Mouse (Mus musculus): ENCODE results near the gene Zswim7.
"Not testable (repeated sequence)": the region's sequence is repeated elsewhere in the genome, so short reads cannot be mapped to it uniquely, and the experiment has no call there.

The Zswim7 gene

DNA sequence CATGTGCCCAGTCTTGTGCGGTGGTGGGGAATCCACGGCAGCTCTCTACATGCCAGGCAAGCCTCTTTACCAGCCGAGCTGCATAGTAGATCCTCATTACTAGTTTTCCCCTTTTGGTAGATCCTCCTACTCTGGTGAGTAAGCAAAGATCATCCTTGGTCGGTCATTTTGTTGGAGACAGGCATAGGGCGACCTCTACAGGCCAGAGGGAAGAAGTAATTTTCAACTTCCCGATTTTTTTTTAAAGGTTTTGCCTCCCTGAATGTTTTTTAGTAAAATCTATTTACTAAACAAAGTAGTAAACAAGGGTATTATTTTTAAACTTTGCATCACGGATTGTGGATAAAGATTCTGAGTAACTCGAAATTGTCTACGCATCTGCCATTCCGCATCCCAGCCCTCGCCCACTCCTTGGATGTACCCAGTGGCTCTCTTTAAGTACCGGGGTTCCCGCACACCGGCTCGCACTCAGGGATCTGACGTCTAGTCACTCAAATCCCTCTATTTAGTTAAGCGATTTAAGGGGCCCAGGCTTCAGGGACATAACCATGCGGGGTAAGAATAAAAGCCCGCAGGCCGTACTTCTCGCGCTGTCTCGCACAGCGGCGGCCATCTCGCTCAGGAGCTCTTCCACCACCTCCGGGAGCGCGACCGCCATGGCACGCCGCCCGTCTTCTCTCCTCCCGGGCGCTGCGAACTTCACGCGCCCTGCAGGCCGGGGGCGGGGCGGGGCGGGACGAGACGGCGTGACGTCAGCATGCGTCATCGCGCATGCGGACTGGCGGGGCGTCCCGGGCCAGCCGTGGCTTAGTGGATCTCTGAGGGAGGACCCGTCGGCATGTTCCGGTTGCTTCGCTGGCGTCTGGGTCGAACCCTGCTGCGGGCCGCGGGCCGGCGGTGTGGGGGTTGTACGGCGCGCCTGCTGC is at the start of gene Zswim7, which contains the start of gene Ttc19:
Gene Zswim7 (minus strand): TSS at position 701 of the 926 bp plus-strand sequence.
Gene Ttc19 (plus strand): TSS at position 799 of the 926 bp plus-strand sequence.
- DNase-seq = peak; percentile 93

DNA sequence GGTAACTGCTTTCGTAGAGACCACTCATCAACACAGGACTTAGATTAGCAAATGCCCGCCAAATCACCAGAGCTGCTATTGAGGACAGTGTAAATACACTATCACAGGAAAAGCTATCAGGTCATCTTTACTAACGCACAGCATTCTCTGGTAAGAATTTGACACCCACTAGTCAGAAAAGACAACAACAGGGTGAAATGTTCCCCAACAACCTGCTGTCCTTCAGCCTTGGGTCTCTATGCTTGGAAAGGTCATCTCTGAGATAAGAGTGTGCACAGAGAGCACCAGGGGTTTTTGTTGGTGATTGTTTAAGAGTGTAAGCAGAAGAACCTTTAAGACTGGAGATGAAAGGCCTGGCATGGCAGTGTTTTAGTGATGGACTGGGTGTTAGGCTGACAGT is 42.5 kb upstream of the Zswim7 start:
- no peak for DNase-seq

DNA sequence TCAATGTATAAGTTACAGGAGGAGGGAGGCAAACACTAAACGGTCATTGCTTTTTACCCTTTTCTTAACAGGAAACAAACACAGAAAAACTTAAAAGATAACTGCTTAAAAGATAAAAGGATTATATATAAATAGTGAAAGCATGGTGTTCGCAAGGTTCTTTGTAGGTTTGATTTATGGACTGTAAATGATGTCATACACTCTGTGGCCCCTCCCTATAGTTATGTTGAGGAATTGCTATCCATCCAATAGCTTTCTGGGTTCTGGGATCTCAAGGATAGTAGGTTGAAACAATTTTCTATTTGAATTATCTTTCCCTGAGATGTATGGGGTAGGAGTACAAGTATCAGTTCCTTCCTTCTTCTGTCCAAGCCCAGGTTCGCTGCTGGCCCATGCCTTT is 38.9 kb upstream of the Zswim7 start:
- no peak for DNase-seq

DNA sequence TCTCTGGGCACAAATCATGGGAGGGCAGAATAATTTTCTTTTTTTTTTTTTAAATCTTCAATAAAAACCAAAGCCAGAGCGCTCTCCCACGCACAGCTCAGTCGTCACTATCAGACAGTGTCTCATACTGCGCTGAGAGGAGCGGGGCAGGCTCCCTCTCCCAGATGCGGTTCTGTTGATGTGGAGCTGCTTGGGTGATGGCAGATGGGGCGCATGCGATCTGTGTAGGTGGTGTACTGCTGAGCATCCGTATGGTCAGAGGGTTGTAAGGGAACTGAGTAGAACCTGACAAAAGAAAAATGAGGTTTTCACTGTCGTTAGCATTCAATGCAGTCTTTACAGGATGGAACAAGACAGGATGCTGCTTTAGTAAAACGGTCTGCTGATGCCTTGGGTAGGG is 36.6 kb upstream of the Zswim7 start:
- peak; percentile 43 for DNase-seq

DNA sequence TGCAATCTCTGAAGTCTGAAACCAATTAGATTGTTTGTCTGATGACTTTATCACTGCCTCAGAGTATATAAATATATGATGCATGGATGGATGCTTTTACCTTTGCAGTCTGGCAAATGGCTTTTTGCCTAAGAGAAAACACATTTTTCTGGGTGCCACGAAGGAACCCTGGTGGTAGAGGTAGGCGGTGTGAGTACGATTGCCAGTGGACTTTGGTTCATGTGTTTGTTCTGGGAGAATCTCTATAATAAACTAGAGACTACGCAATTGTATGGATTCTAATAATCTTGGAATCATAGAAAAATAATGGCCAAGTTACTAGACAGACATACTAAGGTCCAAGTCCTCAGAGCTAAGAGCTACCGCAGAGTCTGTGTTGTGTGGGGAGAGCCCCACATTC is 33.8 kb upstream of the Zswim7 start:
- no peak for DNase-seq

DNA sequence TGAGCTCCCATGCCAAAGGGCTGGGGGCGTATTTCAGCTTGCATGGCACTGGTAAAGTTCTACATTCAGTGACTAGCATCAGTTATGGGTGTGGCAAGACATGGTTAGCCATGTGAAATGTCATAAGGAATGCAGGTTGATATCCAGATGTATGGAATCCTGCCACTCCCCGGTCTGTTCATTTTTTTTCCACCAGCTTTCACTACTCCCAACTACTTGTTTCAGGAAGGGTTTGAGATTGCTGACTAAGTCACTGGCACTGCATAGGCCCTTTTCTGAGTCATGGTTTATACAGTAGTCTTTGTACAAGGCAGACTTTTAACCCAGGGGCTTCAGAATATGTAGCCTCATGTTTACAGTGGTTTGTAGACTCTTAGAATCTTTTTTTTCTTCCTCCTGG is 28.1 kb upstream of the Zswim7 start:
- DNase-seq = no peak

DNA sequence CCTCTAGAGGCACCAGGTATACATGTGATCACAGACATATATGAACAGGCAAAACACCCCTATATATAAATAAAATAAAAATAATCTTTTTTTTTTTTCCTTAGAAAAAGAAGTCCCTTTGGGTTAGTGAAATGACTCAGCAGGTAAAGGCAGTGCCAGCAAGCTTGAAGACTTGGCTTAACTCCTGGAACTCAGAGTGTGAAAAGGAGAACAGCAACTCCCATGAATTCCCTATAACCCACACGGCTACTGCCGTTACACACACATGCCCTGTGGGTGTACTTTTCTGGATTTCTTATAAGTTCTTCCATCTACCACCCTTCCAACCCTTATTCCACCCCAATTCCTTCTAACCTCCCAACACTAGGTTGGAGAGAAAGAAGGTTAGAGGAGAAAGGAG is 24.7 kb upstream of the Zswim7 start:
- no peak for DNase-seq

DNA sequence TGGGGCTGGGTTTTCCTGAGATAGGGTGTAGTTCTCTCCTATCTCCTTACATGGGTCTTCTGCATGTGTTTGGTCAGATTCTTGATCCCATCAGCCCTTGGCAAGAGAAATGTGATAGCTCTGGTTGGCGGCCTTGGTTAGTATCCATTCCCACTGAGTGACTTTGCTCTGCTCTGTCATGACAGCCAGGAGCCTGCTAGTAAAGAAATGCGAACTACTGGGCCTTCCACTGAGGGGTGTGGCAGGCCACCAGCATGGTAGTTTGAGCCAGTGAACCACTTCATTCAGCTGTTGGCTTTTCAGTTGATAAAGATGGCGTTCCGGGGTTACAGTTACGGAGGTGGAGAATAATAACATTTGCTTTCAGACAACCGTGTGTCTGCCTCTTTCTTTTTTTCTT is 17.7 kb upstream of the Zswim7 start:
- DNase-seq = no peak

DNA sequence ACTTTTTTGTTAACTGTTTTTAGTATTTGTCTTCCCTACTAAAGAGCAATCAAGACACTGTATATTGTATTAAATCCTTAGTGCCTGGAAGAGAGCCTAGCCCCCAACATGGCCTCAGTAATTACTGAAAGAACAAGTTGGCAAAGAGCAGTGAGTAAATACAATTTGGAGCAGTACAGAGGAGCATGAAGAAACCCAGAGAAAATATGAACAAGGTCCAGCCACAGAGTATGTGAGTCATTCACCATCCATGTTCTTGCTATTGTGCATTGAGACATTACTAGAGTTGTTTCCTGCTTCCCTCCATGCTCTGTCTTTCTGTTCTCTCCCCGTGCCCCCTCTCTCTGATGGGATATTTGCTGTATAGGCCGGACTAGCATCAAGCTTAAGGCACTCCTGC is 12.9 kb upstream of the Zswim7 start:
- no peak for DNase-seq

DNA sequence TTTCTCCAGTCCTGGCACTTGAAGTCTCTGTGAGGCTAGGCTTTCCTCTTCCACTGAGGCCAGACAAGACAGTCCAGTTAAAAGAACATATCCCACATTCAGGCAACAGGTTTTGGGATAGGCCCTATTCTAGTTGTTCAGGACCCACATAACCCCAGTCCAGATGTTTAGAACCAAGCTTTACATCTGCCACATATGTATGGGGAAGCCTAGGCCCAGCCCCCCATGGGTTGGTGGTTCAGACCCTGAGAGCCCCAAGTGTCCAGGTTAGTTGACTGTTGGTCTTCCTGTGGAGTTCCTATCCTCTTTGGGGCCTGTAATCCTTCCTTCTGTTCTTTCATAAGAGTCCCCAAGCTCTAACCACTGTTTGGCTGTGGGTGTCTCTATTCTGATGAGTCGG is 6.5 kb upstream of the Zswim7 start:
- no peak for DNase-seq

DNA sequence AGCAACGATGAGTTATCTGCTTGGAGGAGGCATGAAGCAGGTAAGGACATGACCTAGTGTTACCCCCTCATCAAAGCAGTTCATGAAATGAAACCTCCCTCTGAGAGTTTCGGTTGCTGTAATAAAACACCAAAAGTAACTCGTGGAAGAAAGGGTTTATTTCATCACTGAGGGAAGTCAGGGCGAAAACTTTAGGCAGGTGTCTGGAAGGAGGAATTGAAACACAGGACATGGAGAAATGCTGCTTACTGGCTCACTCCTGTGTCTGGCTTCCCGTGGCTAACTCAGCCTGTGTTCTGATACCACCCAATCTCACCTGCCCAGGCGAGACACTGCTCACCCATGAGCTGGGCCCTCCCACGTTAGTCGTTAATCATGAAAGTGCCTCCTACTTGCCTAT is 3.8 kb upstream of the Zswim7 start:
- DNase-seq = no peak

DNA sequence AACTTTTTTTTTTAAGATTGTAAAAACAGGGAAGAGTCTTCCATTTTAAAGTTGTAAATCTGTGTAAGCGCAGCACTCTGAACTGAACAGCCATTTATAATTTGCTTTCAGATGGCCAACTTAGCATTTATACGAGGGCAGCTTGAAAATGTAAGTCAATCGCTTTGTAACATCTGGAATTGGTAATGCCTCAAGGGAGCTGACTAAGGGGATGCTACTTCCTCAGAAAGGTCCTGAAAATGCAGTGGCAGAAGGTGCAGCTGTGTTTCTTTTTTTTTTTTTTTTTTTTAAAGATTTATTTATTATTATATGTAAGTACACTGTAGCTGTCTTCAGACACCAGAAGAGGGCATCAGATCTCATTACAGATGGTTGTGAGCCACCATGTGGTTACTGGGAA is 2.8 kb upstream of the Zswim7 start:
- not testable (repeated sequence) for DNase-seq

DNA sequence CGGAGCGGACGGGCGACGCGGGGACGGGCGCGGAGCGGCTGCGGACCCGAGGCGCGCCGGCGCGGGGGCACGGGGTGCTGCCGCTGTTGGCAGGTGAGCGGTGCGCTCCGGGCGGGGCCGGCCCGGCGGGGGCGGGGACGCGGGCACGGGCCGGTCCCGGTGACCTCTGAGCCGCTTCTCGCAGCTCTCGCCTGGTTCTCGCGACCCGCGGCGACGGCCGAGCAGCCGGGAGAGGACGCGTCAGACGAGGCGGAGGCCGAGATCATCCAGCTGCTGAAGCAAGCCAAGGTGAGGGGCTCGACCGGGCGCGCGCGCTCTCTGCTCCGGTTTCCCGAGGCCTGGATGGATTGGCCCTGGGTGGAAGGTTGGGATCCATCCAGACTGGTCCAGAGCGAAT is 424 bp upstream of the Zswim7 start:
- no peak for DNase-seq

DNA sequence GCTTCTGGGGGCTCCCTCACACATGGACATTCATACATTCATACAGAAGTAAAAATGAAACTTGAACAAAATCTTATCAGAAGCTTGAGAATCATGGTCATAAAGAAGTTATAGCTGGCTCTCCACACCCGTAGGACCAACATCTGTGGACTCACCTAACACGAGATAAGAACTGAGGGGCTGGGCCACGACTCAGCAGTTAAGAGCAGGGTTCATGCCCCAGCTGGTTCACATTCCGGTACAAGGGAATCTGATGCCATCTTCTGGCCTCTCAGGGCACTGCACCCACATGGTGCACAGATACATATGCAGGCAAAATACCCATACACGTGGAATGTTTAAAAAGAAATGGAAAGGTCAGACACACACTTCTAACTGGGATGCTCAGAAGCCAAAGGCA is 3.1 kb downstream of the Zswim7 start:
- DNase-seq = no peak

DNA sequence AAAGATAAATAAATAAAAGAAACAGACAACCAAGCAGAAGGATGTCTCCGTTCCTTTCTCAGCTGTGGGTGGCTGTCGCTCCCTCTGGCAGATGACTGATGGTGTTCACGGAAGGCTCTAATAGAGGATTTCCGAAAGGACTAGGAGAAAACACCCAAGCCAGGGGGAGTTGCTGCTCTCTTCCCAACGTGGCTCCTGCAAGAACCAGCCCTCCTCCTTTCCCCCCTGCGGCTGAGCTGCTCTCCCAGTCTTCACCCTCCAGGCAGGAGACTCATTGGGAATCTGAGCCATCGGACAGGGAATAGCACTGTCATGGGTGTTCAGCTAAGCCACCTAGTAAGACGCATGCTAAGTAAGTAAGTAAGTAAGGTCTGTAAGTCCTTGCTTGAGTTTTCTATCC is 4.1 kb downstream of the Zswim7 start:
- DNase-seq = no peak

DNA sequence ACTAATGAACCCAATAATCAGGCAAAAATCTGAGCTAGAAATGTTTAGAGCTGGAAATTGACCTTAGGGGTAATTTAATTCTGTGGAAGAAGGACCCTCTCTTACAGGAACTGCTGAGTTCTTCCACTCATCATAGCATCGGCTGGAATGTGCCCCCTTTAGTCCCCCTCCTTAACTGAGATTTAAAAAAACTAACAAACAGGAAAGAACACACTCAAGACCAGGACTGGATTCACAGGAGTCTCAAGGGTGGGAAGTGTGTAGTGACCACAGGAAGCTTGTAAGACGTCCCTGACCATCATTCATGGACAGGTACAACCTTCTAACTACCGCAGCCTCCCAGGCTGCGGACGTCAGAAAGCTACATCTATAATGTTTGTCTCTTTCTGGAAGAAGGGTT is 10.3 kb downstream of the Zswim7 start:
- DNase-seq = no peak

DNA sequence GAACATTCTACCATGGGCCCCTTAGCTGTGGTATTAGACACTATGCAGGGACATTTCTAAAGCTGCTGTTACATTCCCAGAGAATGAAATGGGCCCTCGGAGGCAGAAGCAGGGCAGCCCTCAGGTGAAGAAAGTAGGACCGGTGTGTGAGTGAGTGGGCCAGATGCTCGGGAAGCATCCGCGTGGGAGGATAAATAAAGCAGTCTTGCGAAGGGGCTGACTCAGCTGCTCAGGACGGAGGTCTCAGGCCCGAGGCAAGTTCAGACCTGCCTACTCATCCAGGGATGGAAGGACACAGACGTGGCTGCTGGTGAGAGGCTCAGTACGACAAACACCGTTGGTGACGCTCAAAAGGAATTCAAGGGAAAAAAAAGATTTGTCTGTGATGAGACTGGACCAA is 12.1 kb downstream of the Zswim7 start:
- DNase-seq = no peak

DNA sequence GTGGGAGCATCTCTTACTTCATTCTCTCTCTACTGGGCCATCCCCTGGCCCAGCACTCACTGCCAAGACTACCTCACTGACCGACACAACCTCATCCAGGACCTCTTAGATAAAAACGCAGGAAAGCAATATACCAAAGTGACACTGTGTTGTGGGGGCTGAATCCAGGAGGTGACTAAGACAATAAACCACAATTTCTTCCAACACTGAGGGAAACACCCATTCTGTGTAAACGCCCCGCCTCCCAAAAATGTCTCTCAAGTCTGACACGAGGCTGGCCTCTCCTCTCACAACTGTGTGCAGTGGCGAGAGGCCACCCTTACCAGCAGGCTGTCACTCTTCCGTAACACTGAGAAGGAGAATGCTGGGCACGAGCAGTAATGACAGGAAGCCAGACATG is 12.8 kb downstream of the Zswim7 start:
- no peak for DNase-seq

DNA sequence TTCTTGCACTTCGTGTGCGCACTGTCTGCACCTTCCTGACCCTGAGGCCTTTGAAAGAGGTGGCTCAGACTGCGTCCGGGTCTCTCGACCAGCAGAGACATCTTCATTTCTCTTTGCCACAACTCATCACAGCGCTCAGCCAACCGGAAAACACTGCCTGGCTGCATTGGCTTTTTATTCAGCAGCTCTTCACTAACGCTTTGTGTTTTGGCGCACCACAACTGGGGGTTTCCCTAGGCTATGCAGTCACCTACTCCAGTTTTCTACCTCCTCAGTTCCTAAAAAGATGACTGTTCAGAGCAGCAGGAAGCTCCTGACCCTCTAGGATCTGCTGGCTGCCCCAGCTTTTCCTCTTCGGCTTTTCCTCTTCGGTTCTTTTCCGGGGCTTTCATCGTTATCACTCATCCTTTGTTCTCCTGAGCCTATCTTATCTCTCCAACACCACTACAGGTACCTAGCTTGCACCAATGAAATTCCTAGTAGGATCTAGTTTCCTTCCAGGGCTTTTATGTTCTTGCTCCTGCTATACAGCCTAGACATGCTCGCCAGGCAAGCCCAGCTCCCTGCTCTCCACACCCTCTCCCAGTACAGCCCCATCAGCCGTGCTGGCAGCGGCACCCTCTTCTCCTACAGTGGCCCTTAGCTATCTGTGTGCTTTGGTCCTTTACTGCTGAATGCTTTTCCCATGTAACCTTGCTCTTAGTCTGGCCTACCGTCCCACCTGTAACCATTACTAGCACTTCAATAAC is 14.5 kb downstream of the Zswim7 start:
- no peak for DNase-seq

DNA sequence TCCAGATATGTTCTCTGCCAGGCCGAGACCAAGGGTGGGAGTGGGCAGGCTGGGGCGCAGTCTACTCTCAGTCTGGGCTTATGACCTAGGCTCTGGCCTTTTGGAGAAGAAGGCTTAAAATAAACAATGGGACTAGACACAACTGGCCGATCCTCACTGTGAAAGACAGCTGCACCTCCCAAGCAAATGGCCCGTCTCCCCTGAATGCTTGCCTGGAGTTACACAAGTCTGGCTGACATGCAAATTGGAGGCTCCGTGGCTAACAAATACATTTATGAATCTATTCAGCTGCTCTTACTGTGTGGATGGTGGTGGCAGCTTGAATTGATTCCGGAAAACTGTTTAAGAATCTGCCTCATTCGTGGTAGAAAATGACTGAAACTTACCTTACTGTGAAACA is 15.5 kb downstream of the Zswim7 start:
- DNase-seq = no peak

DNA sequence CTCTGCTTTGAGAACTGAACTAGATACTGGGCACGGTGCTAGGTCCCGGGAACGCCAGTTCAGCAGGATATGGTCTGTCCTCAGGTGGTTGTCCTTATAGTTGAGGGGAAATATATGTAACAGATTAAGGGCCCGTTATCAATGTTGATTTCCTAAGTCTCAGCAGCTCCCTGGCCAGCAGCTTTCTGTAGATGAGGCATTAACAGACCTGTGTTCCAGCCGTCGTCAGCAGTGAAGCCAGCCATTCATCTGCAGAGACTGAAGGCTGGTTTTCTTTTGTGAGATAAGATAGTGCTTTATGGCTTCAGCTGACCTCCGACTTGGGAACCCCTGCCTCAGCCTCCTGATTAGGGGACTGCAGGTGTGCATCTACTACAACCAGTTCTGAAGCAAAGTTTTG is 17.2 kb downstream of the Zswim7 start:
- DNase-seq = no peak

DNA sequence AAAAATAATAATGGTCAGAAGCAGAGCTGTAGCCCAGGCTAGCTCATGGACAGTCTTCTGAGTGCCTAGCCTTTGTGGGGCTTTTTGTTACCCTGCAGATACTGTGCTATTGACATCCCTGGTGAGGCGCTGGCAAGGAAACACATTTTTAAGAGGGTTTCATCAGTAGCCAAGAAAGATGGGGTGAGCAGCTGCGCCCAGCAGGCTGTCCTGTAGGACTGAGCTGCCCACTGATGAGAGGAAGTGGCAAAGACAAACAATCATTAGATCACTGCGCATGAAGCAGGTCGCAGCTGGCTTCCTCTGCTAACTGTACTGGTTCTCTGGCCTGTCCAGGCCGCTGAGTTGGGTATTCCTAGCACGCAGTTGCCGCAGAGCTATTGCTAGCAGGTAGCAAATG is 17.6 kb downstream of the Zswim7 start:
- DNase-seq = no peak

DNA sequence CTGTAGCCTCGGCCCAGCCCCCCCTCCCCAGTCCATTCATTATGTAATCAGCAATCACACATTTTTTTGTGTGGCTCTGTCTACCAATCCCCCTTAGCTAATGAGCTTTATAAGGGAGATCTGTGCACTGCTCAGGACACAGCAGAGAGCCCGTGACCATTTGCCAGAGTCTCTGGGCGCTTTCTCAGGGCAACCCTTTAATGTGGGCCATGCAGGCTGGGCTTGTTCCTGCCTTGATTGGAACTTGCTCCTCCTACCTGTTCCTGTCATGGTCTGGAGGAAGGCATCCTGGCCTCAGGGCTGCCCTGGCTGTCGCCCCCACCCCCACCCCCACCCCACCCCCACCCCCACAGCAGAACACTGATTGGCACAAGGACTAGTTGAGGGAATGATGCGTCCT is 22.0 kb downstream of the Zswim7 start:
- no peak for DNase-seq

DNA sequence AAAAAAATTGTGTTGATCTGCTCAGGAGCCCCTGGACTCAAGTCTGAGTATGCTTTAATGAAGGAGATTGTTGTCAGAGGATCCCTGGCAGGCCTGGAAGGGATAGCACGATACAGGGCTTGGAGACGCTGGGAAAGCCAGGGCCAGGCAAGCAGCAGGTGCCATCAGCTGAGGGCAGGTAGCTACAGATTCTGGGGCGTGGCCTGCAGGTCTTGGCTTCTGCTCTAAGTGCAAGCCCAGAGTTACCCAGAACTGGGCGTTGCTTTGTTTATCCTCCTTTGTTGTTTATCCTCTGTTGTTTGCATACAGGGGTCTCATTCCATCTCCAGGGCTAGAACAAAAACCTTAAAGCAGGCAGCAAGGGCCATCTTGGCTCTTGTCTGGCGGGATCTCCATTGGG is 27.8 kb downstream of the Zswim7 start:
- DNase-seq = no peak

Measured in cerebellum, adult 8-10 months (tissue).